Mouse (Mus musculus) spleen, adult 18-20 months (tissue): ENCODE results near the gene Dysf.

ENCODE experiments used
- DNase-seq, 2 experiments: peaks; one replicate each; pipeline ENCODE4 v3.0.0; 2022; ENCODE audit warnings: mixed read lengths in 2 of 2

The Dysf gene

GRCm38 (mm10) chr6:84173626-84174025 is 165.2 kb downstream of the Dysf start:
- no peak for DNase-seq

GRCm38 (mm10) chr6:84178776-84179405 is 170.5 kb downstream of the Dysf start:
- no peak for DNase-seq

DNA sequence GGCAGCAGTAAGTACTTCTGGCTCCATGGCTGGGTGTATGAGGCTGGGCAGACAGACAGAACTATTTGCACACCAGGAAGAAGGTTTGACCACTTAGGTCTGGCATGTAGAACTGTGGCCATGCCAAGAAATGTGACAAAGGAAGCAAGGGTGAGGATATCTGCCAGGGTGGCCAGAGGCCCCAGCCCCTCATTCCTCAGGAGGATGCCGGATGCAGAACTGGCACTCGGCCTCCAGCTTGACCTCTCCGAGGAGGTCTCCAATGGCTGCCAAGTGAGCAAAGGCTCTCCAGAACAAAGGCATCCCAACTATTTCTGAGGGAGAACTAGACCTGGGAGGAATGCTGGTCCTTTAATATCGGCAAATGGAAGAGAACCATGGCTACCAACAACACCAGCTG is 173.1 kb downstream of the Dysf start:
- no peak for DNase-seq

DNA sequence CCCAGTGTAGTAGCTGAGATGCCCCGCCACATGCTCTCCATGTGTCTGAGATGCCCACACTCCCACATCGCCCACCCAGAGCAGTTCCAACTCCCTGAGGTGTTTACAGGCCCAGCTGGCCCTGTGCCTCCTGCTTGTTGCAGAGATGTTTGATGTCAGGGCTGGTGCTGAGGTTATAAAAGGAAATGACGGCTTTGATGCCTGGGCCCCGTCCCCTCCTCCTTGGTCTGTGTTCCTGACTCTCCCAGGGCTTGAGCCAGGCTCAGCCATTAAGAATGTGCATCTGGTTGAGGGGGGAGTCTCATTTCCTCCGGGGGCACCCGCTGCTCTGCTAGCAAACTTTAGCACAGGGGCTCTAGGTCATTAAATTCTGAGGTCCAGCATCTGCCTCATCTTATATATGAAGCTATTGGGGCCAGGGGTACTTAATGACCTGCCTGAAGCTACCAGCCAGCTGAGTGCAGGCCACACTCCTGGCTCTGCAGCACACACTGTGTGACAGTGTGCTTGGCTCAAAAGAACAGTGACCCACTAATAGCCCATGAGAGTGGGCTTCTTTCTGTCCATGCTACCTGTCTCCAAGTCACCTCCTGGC is 183.4 kb downstream of the Dysf start:
- no peak for DNase-seq

DNA sequence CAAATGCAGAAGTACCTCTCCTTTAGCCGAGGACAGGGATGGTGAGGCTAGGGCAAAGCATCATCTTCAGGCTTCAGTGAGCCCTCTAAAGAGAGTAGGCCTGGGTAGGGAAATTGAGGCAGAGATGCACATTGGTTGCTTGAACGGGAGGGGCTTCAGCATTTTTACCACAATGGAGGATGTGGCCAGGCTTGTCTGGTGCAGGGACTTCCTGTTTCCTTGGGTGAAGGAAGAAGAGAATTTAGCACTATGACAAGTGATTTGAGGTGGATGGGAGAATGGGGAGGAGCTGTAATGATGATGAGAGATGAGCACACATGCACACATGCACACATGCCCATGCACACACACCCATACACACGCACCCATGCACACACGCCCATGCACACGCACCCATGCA is 188.1 kb downstream of the Dysf start:
- no peak for DNase-seq

- DNase-seq: no peak
These were observed 189.4 kb downstream of the Dysf start for GRCm38 (mm10) chr6:84197811-84198213.

DNA sequence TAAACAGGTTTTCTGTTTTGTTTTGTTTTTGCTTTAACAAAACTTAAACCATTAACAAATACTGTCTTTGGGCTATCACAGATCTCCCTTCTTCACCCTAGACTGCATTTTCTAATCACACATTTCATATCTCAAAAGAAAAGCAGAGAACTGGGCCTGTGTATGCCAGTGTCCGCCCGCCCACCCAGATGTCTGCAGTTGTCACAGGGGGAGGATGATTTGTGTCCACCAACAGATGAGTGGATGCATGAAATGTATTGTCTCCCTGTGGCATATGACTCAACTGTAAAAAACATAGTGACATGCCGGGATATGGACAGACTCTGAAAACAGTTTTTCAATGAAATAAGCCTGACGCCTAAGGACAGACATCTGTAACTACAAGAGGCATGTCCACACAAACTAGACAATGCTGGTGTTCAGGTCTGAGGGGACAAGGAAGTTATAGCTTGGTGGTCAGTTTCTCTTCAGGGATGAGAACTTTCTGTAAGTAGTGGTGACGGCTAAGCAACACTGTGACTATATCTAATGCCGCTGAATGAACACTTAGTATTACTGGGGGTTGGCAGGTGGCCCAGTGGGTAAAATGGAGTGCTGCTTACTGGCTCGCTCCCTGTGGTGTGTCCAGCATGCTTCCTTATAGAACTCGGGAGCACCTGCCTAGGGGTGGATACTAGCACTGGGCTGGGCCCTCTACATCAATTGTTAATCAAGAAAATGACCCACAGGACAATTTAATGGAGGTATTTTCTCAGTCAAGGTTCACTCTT is 193.5 kb downstream of the Dysf start:
- DNase-seq: no peak

- no peak for DNase-seq
These were observed 197.2 kb downstream of the Dysf start for GRCm38 (mm10) chr6:84205611-84206010.

DNA sequence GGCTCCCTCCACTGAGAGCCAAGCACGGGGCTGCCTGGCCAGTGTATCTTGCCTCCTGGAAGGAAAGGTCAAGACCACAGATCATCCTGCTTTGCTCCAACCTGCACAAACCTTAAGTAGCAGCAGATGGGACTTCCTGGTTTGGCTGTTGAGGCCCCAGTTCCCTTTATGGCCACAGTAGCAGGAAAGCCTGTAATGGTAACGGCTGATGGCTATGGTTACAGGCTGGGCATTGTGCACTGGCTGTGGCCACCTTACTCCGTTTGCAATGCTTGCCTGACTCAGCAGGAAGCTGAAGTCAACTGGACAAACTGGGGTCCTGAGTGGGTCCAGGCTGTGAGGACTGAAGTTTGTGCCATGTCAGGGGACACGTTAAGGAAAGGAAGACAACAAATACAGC is 200.2 kb downstream of the Dysf start:
- no peak for DNase-seq

DNA sequence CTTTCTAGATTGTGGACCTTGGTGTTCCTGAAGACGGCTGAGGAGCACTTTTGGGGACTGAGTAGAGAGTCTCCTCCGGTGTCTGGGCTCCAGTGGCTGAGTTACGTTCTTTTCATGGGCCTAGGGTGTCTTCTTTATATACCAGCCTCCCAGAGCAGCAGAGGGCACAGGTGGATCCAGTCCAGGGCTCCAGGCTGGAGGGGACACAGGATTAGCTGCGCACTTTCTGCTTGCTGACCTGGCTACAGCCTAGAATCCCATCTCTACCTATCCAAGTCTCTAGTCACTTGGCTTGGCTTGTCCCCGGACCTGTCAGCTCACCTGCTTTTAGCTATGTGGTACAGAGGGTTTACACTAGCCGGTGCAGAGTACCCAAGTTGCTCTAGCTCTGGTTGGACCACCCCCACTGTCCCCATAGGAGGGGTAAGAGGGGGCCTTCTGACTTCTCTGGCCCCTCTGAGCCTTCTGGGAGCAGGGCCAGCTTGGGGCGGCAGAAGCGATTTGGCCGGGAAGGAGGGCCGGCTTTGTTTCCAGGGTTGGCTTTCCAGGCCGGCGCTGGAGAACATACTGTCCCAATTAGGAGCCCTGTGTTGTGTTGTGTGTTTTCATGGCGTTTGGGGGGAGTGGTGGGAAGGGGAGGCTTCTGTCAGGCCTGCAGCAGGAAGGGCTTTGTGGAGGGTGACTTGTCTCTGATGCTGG is 201.5 kb downstream of the Dysf start:
- DNase-seq: no peak

DNA sequence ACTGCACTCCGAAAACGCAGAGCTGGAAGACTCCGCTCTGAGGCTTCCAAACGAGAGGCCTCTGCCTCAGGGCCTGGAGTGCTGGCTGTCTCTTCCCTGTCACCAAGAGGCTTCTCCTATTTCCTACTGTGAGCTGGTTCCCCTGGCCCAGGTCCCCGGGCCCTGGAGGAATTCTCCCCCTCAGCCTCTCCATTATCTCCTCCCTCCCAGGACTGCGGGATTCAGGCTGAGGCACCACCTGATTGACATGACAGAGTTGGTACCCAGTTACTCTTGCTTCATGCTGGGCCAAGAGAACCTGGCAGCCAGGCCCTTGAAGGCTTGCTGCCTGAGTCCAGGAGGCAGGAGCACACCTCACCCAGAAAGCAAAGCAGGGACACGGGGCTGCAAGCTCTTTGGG is 203.1 kb downstream of the Dysf start:
- no peak for DNase-seq

DNA sequence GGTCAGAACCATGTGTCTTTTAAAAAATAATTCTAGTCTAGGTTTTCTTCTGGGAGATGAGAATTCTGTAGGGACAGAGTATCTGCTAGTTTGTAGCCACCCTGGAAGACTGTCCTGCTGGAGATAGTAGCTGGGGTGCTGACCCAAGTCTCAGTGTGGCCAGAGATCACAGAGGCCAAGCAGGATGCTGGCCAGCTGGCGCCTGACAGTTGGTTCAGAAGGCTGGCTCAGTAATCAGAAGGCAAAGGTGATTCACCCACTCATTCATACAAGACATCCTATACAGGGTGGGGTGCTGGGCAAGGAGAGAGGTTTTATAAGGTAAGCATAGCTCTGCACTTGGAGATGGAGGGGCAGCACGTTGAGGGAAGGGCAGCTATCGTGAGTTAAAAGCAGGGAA is 204.7 kb downstream of the Dysf start:
- no peak for DNase-seq

- DNase-seq: no peak
These were observed 209.0 kb downstream of the Dysf start for GRCm38 (mm10) chr6:84217216-84217933.

DNA sequence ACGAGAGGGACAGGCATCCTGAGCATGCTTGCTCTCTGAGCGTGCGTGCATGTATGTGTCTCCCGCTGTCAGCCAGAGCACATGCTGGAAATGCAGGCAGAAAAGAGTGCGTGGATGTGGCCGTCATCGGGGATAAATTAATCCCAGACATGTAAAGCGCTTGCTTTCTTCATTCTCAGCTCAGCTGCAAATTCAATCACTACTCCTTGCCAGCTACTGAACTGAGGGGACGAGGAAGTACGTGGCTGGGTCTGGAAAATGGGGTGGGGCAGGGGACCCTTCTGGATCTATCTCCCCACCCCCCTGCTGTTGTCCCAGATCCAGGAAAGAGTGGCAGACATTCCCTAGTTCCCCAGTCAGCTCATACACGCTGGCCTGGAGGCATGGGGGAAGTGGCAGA is 210.7 kb downstream of the Dysf start:
- DNase-seq: no peak

- no peak for DNase-seq
These were observed 216.5 kb downstream of the Dysf start for GRCm38 (mm10) chr6:84224861-84225260.

- no peak for DNase-seq
These were observed 217.2 kb downstream of the Dysf start for GRCm38 (mm10) chr6:84225587-84225986.

DNA sequence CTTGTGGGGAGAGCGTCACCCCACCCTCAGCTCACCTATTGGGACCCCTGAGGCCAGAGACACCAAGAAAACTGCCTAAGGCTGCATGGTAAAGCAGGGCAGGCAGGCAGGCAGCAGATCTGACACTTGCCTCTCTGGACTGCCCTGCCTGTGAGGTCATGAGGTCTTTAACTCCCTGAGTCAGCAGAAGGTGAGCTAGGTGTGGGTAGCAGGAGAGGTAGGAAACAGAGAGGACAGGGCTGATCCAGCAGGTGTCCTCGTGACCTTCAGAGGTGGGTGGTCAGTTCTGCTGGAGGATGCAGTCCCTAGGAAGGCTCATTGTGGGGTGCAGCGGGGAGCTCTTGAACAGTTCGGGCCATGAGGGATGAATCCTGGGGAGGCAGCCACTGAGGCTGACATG is 219.8 kb downstream of the Dysf start:
- DNase-seq: no peak

DNA sequence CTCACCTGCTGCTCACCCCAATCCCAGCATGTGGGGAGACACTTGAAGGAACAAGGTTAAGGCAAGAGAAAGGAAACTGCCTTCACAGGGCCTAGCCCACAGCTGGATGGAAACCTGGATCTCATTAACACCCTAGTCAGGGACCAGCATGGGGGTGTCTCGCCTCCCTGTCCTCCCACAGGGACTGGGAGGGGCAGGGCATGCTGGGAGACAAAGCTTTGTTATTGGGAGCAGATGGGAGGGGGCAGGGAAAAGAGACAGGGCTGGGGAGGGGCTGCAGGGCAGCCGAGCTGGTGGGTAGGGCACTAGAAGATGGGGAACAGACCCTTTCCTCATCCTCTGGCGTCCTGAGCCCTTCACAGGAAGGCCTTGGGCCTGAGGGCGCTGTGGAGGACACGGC is 220.4 kb downstream of the Dysf start:
- DNase-seq: no peak

- no peak for DNase-seq
These were observed 221.3 kb downstream of the Dysf start for GRCm38 (mm10) chr6:84229739-84230138.

- DNase-seq: no peak
These were observed 222.7 kb downstream of the Dysf start for GRCm38 (mm10) chr6:84231108-84231507.

DNA sequence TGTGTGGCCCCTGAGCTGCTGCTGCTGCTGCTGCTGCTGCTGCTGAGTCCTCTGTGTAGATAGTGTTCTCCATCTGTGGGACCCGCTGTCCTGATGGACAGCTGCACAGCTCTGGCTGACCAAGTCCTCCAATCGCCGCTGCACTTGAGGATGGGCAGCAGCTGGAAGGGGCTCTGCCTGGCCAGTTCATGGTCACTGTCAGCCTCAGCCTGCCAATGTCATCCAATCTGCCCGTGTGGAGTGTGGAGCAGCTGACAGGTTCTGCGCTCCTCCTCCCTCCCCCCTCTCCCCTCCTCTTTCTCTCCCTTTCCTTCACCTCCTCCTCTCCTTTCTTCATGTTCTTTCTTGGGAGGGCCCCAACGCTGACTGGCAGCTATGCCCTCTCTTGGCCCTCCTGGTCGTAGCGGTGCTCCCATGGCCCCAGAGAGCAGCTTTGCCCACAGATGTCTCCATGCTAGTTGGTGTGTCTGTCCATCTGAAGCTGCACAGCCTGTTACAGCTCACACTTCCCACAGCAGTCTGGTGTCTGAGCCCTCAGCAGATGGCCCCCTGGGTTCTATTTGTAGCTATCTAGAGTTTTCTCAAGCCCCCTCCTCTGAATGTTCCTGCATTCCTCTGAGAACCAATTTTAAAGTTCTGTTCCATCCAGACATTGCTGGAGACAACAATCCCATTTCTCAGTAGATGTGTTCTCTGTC is 223.8 kb downstream of the Dysf start:
- no peak for DNase-seq

GRCm38 (mm10) chr6:84233783-84234182 is 225.4 kb downstream of the Dysf start:
- DNase-seq: no peak
